ENCODE assay signal across 27 mouse cellular contexts in genomic region chr14:48187100-48187499, GRCm38 (mm10).
"Had no signal": no experiment of that assay in that cellular context is flagged by ENCODE, and none has a peak within 500 bp of the region (broad histone marks: within the 10 kb centered on the region; RNA-seq: fewer than 3 reads in every experiment).

No protein-coding gene starts in this region.

- ATAC-seq: forebrain, embryonic 13.5 days; forebrain, embryonic 15.5 days had no signal

- H3K9ac ChIP-seq: embryonic facial prominence, embryonic 12.5 days; embryonic facial prominence, embryonic 13.5 days; embryonic facial prominence, embryonic 15.5 days; forebrain, embryonic 12.5 days; forebrain, embryonic 13.5 days; forebrain, embryonic 15.5 days; heart, embryonic 12.5 days had no signal

- DNase-seq: cerebellum, adult 8-10 months; cerebellum, adult 9-10 months; cerebellum, adult 9-11 months; cerebellum, postnatal 10 days; cerebellum, postnatal 14 days; cerebellum, postnatal 25 days; embryo, embryonic 11 days; gastrocnemius, adult 2 months; gastrocnemius, postnatal 10 days; gastrocnemius, postnatal 14 days; gastrocnemius, postnatal 25 days; gastrocnemius, postnatal 36 days; heart, adult 11 months; heart, adult 18-20 months had no signal

- H3K4me3 ChIP-seq: embryonic facial prominence, embryonic 10.5 days; embryonic facial prominence, embryonic 12.5 days; embryonic facial prominence, embryonic 13.5 days; embryonic facial prominence, embryonic 15.5 days; erythroblast, embryonic 14.5 days; forebrain, embryonic 10.5 days; forebrain, embryonic 12.5 days; forebrain, embryonic 13.5 days; forebrain, embryonic 15.5 days; gastrocnemius, adult 2 months; heart, adult 2 months; heart, embryonic 10.5 days; heart, embryonic 12.5 days had no signal

- H3K4me1 ChIP-seq: forebrain, embryonic 10.5 days; forebrain, embryonic 12.5 days; forebrain, embryonic 13.5 days; forebrain, embryonic 15.5 days; heart, embryonic 10.5 days had no signal

- H3K27me3 ChIP-seq: embryonic facial prominence, embryonic 12.5 days; embryonic facial prominence, embryonic 13.5 days; embryonic facial prominence, embryonic 15.5 days; forebrain, embryonic 12.5 days; forebrain, embryonic 13.5 days; forebrain, embryonic 15.5 days had no signal

- H3K27ac ChIP-seq: embryonic facial prominence, embryonic 10.5 days; embryonic facial prominence, embryonic 12.5 days; embryonic facial prominence, embryonic 13.5 days; embryonic facial prominence, embryonic 15.5 days; forebrain, embryonic 10.5 days; forebrain, embryonic 12.5 days; forebrain, embryonic 13.5 days; forebrain, embryonic 15.5 days; gastrocnemius, adult 2 months; heart, adult 2 months; heart, embryonic 10.5 days had no signal

- H3K9me3 ChIP-seq: embryonic facial prominence, embryonic 15.5 days had no signal

- H3K4me2 ChIP-seq: embryonic facial prominence, embryonic 12.5 days; embryonic facial prominence, embryonic 13.5 days; embryonic facial prominence, embryonic 15.5 days; forebrain, embryonic 12.5 days; forebrain, embryonic 13.5 days; forebrain, embryonic 15.5 days; heart, embryonic 11.5 days; heart, embryonic 12.5 days had no signal
